Mouse (Mus musculus) midbrain, embryonic 15.5 days (tissue): Measurements from ENCODE around the gene 4930562C15Rik. TPM values are rescaled to one million over a fixed set of nuclear protein-coding genes. Genes with fewer than 3 reads are reported as not detected.

Experiments
- ATAC-seq: fragments of 200-750 bp; cut with Nextera tagmentation; replicated peaks from 2 replicates; pipeline ENCODE4 v1.8.0; 2017; ENCODE audit warnings: moderate TSS enrichment
- H3K27ac ChIP-seq: fragments of 300-500 bp; sonication (generic); 2 replicates; pipeline ENCODE4 v1.5.1; 2015; ENCODE audit warnings: mild to moderate bottlenecking, inconsistent platforms
- H3K27me3 ChIP-seq: fragments of 300-500 bp; sonication (generic); replicated peaks from 2 replicates; pipeline ENCODE4 v1.6.1; 2015; ENCODE audit warnings: inconsistent platforms
- H3K36me3 ChIP-seq: fragments of 300-500 bp; sonication (generic); replicated peaks from 2 replicates; pipeline ENCODE4 v1.6.1; 2015; ENCODE audit warnings: inconsistent platforms
- H3K4me1 ChIP-seq: fragments of 300-500 bp; sonication (generic); 2 replicates; pipeline ENCODE4 v1.6.1; 2015; ENCODE audit warnings: inconsistent platforms
- H3K4me2 ChIP-seq: fragments of 300-500 bp; sonication (generic); 2 replicates; pipeline ENCODE4 v1.6.1; 2015; ENCODE audit warnings: inconsistent platforms, mild to moderate bottlenecking, moderate library complexity
- H3K4me3 ChIP-seq: fragments of 300-500 bp; sonication (generic); 2 replicates; pipeline ENCODE4 v1.5.1; 2015; ENCODE audit warnings: mild to moderate bottlenecking, inconsistent platforms
- H3K9ac ChIP-seq: fragments of 300-500 bp; sonication (generic); 2 replicates; pipeline ENCODE4 v1.6.1; 2015; ENCODE audit warnings: mild to moderate bottlenecking, inconsistent platforms
- H3K9me3 ChIP-seq: fragments of 300-500 bp; sonication (generic); 2 replicates; pipeline ENCODE4 v1.6.1; 2016; ENCODE audit warnings: inconsistent platforms
- WGBS: fragments of 180-500 bp; shearing (Covaris S2); methylation state at CpG from one replicate; pipeline ENCODE4 v1.1.7; 2015; ENCODE audit warnings: mixed read lengths; 5-methylcytosine and 5-hydroxymethylcytosine counted together
- polyA plus RNA-seq: library from polyadenylated mRNA; unstranded; fragments of >200 nt; fragmentation: Nextera tagmentation; extraction: Ambion mirVana; gene quantifications from 2 replicates; pipeline ENCODE4 v1.2.1, GENCODE M21; 2015

4930562C15Rik gene
- polyA plus RNA-seq, 1 experiment from 2014 or later = 0.19 TPM

DNA sequence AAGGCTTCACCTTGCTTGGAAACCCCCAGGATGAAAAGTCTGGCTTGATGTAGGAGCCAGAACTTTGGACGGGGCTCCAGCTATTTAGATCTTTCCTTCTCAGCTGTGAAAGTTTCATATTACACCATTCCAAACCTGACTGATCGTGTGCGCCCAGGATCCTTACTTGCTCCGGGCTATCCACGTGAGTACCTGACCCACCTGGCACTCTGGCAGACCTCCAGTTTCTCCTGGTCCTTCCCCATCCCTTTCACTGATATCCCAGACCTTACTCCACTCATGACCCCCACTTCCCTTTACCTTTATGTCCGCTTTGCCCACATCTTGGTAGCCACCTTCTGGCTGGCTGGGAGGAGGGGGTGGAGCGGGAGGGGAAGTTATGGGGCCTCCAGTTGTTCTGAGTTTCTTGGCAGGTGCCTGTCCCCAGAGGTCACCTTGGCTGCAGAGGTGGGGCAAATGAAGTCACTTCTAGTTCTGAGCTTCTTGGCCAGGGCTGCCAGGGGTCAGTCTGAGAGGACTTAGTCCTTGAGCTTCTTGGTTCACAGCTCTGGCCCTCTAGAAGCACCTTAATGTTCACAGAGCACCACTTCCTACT lies 31.0 kb downstream of the 4930562C15Rik start:
- H3K36me3 ChIP-seq = no peaks in the 10 kb centered on the region
- H3K27me3 ChIP-seq = no peaks in the 10 kb centered on the region
- H3K4me3 ChIP-seq = no peak overlapping the region
- no peak overlapping the region for H3K9ac ChIP-seq
- no peaks in the 10 kb centered on the region for H3K9me3 ChIP-seq
- no peak overlapping the region for H3K27ac ChIP-seq
- H3K4me1 ChIP-seq = no peaks in the 10 kb centered on the region
- no peak for ATAC-seq
- WGBS = 88% methylated on average over 7 of the region's 7 CpGs
- no peak overlapping the region for H3K4me2 ChIP-seq

DNA sequence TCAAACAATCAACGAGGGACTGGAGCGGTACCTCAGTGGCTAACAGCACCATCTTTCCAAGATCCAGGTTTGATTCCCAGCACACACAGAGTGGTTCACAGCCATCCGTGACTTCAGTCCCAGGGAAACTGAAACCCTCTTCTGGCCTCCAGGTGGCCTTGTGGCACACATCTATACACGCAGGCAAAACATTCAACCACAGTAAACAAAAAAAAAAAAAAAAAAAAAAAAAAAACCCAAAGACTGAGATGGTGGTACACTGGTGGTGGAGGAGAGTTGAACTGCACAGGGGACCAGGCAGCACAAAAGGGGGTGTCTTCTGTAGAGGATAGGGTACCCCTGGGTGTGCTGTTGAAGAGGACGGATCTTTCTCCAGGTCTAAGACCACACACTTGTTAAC lies 35.3 kb downstream of the 4930562C15Rik start:
- no peaks in the 10 kb centered on the region for H3K9me3 ChIP-seq
- 0 out of 2 replicates have a peak, but pooled peaks cover 3% of the 10 kb centered on the region for H3K36me3 ChIP-seq
- H3K27ac ChIP-seq = no peak overlapping the region
- no peak overlapping the region for H3K4me3 ChIP-seq
- no peaks in the 10 kb centered on the region for H3K27me3 ChIP-seq
- H3K9ac ChIP-seq = no peak overlapping the region
- H3K4me1 ChIP-seq = no peaks in the 10 kb centered on the region
- ATAC-seq = no peak
- no peak overlapping the region for H3K4me2 ChIP-seq
- 90% methylated on average over 5 of the region's 5 CpGs for WGBS

DNA sequence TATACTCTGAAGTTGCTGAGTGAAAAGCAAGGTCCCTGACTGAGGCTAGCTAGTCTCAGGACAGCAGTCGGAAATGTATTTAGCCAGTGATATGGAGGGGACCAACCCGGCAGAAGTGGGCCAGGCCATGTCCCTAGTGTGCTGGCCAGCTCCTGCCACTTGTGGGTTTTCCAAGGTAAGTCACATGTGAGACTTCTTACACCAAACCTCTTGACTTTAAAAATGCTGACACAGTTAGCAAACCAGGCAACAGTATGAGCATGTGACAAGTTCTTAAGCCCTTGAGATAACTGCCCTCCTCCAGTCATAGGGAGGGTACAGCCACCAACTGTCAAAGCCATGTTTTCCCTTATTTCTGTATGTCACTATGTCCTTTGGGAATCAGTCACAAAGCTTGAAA lies 36.7 kb downstream of the 4930562C15Rik start:
- H3K4me1 ChIP-seq = peaks cover 10% of the 10 kb centered on the region; the same call in 1 of the 2 replicates
- ATAC-seq = no peak
- H3K36me3 ChIP-seq = peaks cover 3% of the 10 kb centered on the region; the same call in 1 of the 2 replicates
- H3K9ac ChIP-seq = no peak overlapping the region
- H3K27ac ChIP-seq = no peak overlapping the region
- WGBS = 90% methylated on average over 2 of the region's 2 CpGs
- no peak overlapping the region for H3K4me3 ChIP-seq
- no peak overlapping the region for H3K4me2 ChIP-seq
- H3K9me3 ChIP-seq = no peaks in the 10 kb centered on the region
- no peaks in the 10 kb centered on the region for H3K27me3 ChIP-seq

DNA sequence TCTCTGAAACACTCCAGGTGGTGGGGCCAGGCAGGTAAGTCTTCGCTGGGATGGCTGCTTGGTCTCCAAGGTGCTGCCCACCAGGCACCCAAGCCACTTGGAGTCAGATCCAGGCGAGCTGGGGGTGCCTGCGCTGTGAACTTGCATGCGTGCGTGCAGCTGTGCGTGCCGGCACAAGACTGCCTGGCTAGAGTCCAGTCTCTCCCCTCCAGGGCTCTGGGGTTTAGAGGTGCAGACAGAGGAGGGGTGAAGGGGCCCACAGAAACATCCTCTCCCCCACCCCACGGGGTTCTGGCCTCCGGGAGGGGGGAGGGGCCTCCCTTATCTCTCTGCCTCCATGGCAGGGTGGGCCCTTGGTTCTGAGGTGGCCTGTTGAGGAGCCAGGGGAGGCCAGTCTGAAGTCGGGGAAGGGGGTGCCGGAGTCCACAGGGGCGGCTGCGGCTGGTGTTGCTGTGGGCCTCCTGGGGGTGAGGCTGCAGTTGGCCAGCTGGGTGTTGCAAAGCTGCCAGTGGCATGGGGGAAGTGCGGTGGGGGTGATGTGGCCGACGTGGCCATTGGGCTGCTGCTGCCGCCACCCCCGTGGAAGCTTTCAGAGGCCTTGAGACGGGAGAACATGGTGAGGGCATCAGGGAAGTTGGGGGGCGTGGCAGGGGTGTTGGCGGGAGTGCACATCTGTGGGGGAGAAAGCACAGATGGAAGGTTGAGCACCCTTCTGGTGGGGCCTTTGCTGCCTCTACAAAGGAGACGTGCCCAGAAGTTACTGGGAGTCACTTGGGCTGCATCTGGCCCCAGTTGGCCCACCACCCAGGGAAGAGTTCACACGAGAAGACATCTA lies 40.2 kb downstream of the 4930562C15Rik start:
- WGBS = 89% methylated on average over 23 of the region's 23 CpGs
- Histone ChIP-seq H3K4me1 (peaks cover 29% of the 10 kb centered on the region), H3K27me3 (no peaks in the 10 kb centered on the region), H3K4me2 (no peak overlapping the region), H3K9ac (no peak overlapping the region), H3K27ac (no peak overlapping the region), H3K4me3 (no peak overlapping the region), H3K36me3 (peaks cover 3% of the 10 kb centered on the region; the same call in 1 of the 2 replicates), H3K9me3 (no peaks in the 10 kb centered on the region)
- ATAC-seq = no peak

DNA sequence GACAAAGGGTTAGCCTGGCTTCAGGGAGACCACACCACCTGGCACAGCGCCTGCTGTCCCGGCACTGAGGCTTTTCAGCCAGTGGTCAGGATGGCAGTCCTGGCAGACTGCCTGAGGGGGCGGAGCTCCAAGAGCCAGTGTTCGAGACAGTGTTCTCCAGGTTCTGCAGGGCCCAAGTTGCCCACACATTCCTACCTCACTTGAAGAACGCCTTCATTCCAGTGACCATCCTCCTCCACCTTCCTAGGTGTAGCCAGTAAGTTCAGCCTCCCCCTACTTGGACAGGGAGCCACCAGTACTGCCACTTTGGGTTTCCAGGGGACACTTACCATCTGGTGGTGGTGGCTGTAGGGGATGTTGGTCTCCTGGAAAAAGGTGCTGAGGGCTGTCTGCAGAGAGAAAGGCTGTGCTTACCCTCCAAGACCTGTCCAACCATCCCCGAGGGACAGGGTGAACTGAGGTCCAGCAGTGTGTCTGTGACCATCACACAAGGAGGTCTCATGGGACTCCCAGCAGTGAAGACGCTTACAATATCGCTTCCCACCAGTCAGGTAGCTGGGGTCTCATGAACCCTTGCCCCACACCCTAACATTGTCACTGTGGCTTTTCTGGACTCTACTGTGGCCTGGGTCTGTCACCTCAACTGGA lies 40.9 kb downstream of the 4930562C15Rik start:
- H3K4me2 ChIP-seq = no peak overlapping the region
- ATAC-seq = no peak
- no peaks in the 10 kb centered on the region for H3K27me3 ChIP-seq
- H3K9me3 ChIP-seq = no peaks in the 10 kb centered on the region
- no peak overlapping the region for H3K27ac ChIP-seq
- H3K4me1 ChIP-seq = peaks cover 31% of the 10 kb centered on the region
- H3K4me3 ChIP-seq = no peak overlapping the region
- 75% methylated on average over 8 of the region's 8 CpGs for WGBS
- H3K36me3 ChIP-seq = peaks cover 3% of the 10 kb centered on the region; the same call in 1 of the 2 replicates
- no peak overlapping the region for H3K9ac ChIP-seq

DNA sequence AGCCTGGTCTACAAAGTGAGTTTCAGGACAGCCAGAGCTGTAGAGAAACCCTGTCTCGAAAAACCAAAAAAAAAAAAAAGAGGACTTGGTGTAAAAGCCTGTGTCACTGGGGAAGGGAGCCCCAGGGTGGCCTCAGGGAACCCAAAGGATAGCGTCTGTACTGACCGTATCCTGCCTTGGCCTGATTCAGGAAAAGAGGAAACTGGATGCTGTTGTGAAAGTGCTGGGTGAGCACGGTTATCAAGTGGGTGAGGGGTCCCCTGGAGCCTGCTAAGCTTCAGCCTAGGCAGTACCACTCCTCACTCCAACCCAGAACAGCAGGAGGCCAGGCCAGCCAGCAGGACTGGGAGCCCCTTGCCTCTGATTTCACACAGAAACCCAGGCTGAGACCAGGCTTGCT lies 42.0 kb downstream of the 4930562C15Rik start:
- Histone ChIP-seq H3K4me1 (peaks cover 41% of the 10 kb centered on the region), H3K4me2 (peak overlapping the region; percentile 70; the same call in 1 of the 2 replicates), H3K27me3 (no peaks in the 10 kb centered on the region), H3K36me3 (peaks cover 3% of the 10 kb centered on the region; the same call in 1 of the 2 replicates), H3K27ac (no peak overlapping the region), H3K9me3 (no peaks in the 10 kb centered on the region), H3K4me3 (no peak overlapping the region), H3K9ac (no peak overlapping the region)
- no peak for ATAC-seq
- WGBS = 94% methylated on average over 4 of the region's 4 CpGs

DNA sequence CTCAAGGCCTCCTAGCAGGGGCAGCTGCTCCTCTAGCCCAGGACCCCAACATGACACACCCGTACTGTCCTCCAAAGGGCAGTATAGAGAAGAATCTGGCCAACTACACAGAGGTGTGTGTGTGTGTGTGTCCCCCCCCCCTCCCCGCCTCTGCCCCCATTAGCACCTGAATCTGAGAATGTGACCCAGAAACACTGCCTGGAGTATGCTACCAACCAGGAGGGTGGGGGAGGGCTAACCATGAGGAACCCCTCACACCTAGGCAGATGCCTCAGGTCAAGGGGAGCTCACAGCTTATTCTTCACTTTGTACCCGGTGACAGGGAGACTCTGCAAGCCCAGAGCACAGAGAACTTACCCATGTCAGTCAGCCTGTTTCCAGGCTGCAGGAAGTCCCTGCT lies 42.5 kb downstream of the 4930562C15Rik start:
- Histone ChIP-seq H3K9me3 (no peaks in the 10 kb centered on the region), H3K27ac (no peak overlapping the region), H3K36me3 (peaks cover 3% of the 10 kb centered on the region; the same call in 1 of the 2 replicates), H3K27me3 (no peaks in the 10 kb centered on the region), H3K9ac (no peak overlapping the region), H3K4me3 (peak overlapping the region; percentile 93), H3K4me2 (peak overlapping the region; percentile 70), H3K4me1 (peaks cover 41% of the 10 kb centered on the region)
- ATAC-seq = no peak
- 79% methylated on average over 3 of the region's 3 CpGs for WGBS

DNA sequence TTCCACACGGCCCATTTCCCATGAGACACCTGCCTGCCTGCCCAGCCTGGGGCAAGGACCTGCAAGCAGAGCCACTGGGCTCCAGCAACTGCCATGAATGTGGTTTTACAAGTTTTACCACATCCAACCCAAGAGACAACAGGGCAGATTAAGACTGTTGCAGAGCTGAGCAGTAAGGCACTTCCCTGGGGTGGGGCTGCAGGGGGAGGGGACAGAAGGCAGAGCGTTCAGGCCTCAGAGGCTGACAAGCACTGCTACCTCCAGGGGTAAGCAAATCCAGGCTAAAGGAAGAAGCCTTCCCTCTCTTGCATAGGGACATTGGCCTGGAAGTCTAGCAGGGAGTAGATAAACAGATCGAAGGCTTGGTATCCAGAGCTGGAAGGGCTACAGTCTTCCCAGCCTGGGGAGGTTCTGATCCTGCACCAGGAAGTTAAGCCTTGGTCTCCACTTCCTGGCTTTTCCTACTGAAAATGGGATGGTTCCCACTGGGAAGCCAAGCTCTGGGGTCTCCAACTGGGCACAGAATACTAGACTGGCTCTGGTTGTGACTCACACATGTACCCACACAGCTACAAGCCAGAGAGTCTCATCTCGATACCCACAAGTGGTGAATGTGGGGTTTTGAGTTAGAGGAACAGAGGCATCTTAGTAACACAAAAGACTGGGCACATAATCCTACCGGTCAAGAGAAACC lies 43.1 kb downstream of the 4930562C15Rik start:
- Histone ChIP-seq H3K4me2 (peak overlapping the region; percentile 70), H3K4me1 (peaks cover 41% of the 10 kb centered on the region), H3K9ac (peak overlapping the region; percentile 79), H3K36me3 (peaks cover 3% of the 10 kb centered on the region; the same call in 1 of the 2 replicates), H3K4me3 (peak overlapping the region; percentile 93), H3K27me3 (no peaks in the 10 kb centered on the region), H3K27ac (peak overlapping the region; percentile 99), H3K9me3 (no peaks in the 10 kb centered on the region)
- ATAC-seq = no peak
- 35% methylated on average over 5 of the region's 5 CpGs for WGBS

DNA sequence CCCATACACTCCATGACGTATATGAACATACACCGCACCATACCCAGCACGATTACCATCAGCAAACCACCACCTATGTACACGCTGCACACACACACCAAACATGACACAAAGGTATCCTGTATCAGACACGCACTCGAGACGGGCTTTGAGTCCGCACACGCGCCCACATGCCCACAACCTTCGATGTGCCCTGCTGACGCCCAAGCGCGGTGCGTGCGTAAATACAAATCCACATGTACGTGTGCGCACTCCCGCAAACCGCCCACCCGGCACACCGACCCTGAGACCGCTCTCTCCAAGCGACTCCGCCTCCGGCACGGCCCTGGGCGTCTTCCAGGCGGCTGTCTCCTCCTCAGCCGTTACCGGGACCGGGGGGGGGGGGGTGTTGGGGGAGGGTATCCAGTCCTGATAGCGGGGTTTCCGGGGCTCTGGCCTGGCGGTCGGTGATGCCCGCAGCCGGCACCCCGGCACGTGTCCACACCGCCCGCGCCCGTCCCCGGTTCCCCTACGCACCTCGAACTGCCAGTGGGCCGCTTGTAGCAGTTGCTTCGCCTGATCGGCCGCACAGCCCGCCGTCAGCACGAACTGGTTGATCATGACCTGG lies 44.0 kb downstream of the 4930562C15Rik start:
- peak overlapping the region; percentile 93 for H3K4me3 ChIP-seq
- H3K27me3 ChIP-seq = no peaks in the 10 kb centered on the region
- peaks cover 41% of the 10 kb centered on the region for H3K4me1 ChIP-seq
- H3K9me3 ChIP-seq = no peaks in the 10 kb centered on the region
- H3K36me3 ChIP-seq = peaks cover 3% of the 10 kb centered on the region; the same call in 1 of the 2 replicates
- under 1% methylated on average over 48 of the region's 54 CpGs for WGBS
- peak overlapping the region; percentile 70 for H3K4me2 ChIP-seq
- peak; percentile 40 for ATAC-seq
- peak overlapping the region; percentile 99 for H3K27ac ChIP-seq
- H3K9ac ChIP-seq = peak overlapping the region; percentile 79

DNA sequence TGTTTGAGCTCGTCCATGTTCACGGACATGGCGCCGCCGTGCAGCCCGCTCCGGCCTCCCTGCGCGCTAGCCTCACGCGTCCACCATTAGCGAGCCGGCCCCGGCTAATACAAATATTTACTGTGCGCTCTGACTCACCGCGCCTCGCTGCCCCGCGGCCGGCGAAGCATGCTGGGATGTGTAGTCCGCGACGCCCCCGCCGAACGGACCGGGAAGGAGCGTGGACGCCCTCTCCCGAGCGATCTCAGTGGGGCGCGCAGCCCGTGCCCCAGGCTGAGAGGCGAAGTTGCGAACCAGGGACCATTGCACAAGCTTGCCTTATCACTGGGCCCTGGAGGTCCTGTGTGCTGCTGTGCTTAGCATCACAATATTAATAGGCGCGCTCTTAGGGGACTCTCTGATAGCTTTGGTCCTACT lies 44.5 kb downstream of the 4930562C15Rik start:
- H3K27ac ChIP-seq = peak overlapping the region; percentile 99
- ATAC-seq = peak; percentile 84

DNA sequence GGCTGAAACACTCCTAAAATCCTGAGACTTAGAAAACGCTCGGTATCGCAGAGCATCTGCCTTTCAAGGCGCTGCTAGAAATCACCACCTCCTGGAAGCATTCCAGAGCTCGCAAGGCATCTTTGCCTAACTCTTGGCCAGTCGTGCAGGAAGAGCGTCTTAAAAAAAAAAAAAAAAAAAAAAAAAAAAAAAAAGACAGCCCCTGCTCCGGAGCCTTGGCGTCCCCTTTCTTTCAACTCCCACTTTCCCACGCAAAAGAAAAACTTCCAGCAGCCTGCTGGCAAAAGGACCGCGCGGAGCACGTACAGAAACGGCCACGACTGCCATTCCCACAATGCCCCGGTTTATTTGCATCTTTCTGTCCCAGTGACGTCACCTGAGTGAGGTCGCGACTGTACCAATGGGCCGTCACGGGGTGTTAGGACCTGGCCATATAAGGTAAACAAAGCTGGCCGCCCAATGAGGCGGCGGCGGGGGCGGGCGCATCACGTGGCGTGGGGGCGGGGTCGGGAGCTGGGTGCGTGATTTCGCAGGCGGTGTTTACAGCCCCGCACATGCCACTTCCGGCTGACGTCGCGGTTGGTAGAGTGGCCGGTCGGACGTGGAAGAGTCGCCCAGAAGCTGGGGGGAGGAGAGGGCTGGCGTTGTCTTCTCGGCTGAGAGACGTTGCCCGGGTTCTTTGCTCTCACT lies 45.1 kb downstream of the 4930562C15Rik start, which contains the start of gene Ubald1:
Gene Ubald1 (minus strand): TSS at position 180 of the 690 bp plus-strand sequence.
- Histone ChIP-seq H3K27ac (peak within 1 kb of the TSS; percentile 99), H3K4me2 (peak within 1 kb of the TSS; percentile 70), H3K27me3 (no peaks in the 10 kb centered on the region), H3K4me3 (peak within 1 kb of the TSS; percentile 93), H3K36me3 (no peaks in the 10 kb centered on the region; the same call in 1 of the 2 replicates), H3K9ac (peak within 1 kb of the TSS; percentile 79), H3K4me1 (peaks cover 47% of the 10 kb centered on the region), H3K9me3 (no peaks in the 10 kb centered on the region)
- ATAC-seq = peak; percentile 89
- under 1% methylated on average over 48 of the region's 48 CpGs for WGBS

More for the DNA sequence above, 44.5 kb downstream of the 4930562C15Rik start:
- H3K4me1 ChIP-seq = peaks cover 41% of the 10 kb centered on the region
- peaks cover 2% of the 10 kb centered on the region; the same call in 1 of the 2 replicates for H3K36me3 ChIP-seq
- peak overlapping the region; percentile 70 for H3K4me2 ChIP-seq
- H3K9ac ChIP-seq = peak overlapping the region; percentile 79
- WGBS = under 1% methylated on average over 40 of the region's 40 CpGs
- peak overlapping the region; percentile 93 for H3K4me3 ChIP-seq
- H3K27me3 ChIP-seq = no peaks in the 10 kb centered on the region
- H3K9me3 ChIP-seq = no peaks in the 10 kb centered on the region
